Mouse (Mus musculus): ENCODE data around the gene Nprl3. TPM values are rescaled to one million over a fixed set of nuclear protein-coding genes. Genes with fewer than 3 reads are reported as not detected.
"Not testable (repeated sequence)": the region's sequence is repeated elsewhere in the genome, so short reads cannot be mapped to it uniquely, and the experiment has no call there.

Nprl3 gene
- total RNA-seq, 2 experiments from 2014 or later: 55.9 to 60.0 TPM

DNA sequence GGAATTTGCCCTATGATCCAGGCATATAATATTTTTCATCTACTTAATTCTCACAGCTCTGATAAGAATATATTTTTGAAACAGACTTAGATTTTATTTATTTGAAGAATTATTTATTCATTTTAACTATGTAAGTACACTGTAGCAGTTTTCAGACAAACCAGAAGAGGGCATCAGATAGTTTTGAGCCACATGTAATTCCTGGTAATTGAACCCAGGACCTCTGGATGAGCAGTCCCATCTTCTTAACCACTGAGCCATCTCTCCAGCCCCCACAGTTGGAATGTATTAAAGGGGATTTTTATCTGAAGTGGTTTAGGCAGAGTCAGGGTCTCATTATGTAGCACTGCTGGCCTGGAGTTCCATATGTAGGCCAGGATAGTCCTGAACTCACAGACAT is 18.4 kb upstream of the Nprl3 start:
- DNase-seq (ENCODE audit: extremely low spot score in 1 of 2, low spot score in 2 of 2): not testable (repeated sequence)
- intact Hi-C loops (cut with DNase I): loop anchor here (5.0 kb wide), 1 partner anchor 104 kb away; no protein-coding TSS in a partner anchor

DNA sequence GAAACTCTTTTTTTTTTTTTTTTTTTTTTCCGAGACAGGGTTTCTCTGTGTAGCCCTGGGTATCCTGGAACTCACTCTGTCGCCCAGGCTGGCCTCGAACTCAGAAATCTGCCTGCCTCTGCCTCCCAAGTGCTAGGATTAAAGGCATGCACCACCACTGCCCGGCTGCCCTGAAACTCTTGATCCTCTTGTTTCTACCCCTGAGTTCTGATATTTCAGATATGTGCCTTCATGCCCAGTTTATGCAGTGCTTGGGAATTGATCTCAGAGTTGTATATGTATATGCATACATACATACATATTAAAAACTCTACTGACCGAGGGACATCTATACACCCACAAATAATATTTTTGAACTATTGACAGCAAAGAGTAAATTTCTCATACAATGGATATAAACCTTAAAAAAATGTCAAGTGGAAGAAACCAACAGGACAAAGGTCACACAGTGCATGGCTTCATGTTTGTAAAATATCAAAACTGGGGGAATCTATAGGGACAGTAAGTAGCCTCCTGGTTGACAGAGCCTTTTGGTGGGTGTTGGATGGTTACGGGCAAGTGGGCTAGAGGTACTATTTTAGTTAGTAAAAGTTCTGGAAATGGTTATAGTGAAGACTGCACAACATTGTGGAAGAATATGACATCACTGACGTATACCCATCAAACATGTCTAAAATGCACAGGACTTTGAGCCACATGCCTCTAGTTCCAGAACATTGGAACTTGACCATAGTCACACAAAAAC is 17.7 kb upstream of the Nprl3 start:
- intact Hi-C loops (cut with DNase I): loop anchor here (5.0 kb wide), 1 partner anchor 103 kb away; no protein-coding TSS in a partner anchor

DNA sequence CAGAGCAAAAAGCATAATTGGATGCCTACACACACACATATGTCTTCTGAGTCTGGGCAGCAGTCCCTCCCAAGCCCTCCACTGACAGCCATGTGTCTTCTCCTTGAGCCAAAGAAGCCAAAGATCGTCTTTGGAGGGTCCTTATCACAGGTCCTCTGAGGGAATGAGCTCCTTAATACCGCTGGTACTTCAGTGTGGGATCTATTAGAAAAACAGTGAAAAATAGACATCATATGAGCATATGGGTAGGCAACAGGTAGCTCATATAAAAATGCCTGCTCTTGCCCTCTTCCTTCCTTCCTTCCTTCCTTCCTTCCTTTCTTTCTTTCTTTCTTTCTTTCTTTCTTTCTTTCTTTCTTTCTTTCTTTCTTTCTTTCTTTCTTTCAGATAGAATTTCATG is 17.1 kb upstream of the Nprl3 start:
- intact Hi-C loops (cut with DNase I): not testable (repeated sequence)

More for the DNA sequence above, 17.7 kb upstream of the Nprl3 start:
- no peak for DNase-seq (ENCODE audit: extremely low spot score in 1 of 2, low spot score in 2 of 2)

DNA sequence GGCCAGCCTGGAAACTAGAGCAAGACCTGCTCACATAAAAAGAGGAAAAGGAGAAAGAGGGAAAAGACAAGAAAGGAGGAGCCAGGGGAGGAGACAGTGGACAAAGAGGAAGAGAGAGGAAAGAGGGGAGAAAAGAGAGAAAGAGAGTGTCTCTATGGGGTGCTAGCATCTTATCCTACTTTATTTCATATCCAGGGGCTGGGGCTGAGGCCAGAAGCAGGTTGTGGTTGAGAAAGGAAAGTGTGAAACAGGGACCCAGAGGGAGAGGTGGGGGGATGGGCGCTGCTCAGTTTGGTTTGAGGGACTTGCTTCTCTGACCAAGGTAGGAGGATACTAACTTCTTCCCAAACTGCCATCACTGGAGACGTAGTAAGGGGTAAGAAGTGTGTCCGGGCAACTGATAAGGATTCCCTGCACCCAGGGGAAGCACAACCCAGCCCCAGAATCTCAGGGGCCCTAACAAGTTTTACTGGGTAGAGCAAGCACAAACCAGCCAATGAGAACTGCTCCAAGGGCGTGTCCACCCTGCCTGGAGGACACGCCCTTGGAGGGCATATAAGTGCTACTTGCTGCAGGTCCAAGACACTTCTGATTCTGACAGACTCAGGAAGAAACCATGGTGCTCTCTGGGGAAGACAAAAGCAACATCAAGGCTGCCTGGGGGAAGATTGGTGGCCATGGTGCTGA is 15.7 kb upstream of the Nprl3 start, which contains the start of gene Hba-a1:
Gene Hba-a1, plus strand, starts transcription at position 421 of the 687 bp plus-strand sequence.
- DNase-seq (ENCODE audit: extremely low spot score in 1 of 2, low spot score in 2 of 2); intact Hi-C loops (cut with DNase I): not testable (repeated sequence)

More for the DNA sequence above, 17.1 kb upstream of the Nprl3 start:
- not testable (repeated sequence) for DNase-seq (ENCODE audit: extremely low spot score in 1 of 2, low spot score in 2 of 2)

DNA sequence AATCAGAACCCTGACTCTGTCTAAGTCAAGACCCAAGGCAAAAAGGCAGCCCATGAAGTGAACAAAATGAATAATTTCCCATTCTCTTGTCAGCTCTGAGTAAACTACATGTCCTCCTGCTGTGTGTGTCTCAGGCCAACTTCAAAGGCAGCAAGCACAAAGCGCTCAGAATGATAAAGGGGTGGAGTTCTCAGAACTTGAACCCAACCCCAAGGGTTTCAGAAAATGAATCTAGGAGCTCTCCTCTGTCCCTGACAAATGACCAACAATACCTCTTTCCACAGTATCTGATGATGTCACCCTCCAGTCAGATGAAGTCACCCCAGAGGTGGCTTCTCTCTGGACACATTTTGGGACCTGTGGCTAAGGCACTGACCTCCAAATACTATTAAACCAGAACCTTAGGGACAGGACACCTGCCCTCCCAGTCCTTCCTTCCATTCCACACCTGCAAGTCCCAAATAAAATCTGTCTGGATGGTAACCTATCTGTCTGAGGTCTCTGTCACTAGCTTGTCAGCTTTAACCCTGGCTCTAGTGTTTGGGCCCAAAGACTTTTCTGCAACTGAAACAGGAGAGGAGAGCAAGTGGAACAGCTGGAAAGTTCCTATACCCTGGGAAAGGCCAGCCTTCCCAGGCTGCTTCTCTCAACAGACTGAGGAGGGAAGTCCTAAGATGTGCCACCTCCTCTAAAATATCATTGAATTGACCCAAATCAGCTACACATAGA is 14.1 kb upstream of the Nprl3 start:
- no peak for DNase-seq (ENCODE audit: extremely low spot score in 1 of 2, low spot score in 2 of 2)
- intact Hi-C loops (cut with DNase I): no loop called here

DNA sequence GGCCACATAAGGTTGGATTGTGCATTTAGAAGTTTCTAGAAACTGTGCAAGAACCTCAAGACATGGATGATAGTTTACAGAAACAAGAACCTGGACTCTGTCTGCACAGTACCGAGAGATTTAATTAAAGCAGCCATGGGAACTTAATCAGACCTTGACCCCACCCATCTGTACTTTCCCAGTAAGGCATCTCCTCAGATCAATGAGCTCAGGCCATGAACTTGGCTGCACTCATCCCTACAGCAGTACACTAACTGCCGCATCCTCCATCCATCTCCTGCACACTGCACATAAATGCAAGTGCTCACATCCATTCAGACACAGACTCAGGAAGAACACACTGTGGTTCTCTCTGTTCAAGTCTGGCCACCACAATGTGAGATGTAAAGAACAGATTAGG is 13.1 kb upstream of the Nprl3 start:
- DNase-seq (ENCODE audit: extremely low spot score in 1 of 2, low spot score in 2 of 2): no peak
- intact Hi-C loops (cut with DNase I): no loop called here

DNA sequence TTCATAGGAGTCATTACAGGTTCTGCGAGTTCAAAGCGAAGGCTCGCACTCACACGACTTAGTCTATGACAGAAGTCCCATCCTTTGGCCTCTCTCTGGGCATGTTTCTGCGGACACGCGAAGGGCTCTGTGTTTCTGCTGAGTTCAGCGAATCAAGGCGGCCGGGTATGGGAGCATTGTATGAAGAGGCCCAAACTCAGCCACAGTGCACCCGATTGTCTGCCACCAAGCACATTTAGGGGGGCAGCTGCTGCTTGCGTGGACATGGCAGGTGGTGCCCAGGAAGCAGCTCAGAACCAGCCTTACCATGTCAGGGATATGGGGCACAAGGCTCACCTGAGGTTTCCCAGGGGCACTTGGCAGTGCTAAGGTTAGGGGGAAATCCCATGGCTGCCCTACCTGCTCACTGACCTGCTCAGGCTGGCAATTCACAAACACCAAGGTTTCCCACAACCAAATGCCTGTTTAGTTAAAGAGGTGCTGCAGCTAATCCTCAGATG is 11.0 kb upstream of the Nprl3 start:
- intact Hi-C loops (cut with DNase I): no loop called here
- no peak for DNase-seq (ENCODE audit: extremely low spot score in 1 of 2, low spot score in 2 of 2)

DNA sequence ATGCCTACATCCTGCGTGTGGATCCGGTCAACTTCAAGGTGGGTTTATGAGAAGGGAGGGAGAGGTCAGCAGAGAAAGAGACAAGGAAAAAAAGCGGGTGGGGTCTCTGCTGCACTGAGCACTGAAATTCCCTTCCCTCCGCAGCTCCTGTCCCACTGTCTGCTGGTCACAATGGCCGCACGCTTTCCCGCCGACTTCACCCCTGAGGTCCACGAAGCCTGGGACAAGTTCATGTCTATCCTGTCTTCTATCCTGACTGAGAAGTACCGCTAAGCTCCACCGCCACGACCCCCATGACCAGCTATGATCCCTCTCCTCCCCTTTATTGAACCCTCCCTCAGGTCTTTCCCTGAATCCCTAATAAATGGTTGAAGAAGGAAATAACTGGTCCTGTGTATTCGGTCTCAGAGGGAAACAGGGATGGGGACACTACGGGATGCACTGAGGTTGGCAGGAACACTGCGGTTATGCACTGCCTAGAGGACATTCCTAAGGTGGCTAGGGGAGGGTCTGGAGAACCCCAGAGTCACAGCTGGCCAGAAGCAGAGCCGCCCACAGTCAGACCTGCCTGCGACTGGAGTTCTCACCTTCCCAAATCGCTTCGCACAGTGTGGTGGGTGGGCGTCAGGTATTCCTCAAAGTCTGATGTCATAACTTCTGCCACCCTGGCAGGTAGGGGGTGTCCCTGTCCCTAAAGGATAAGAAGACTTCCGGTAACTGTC is 10.4 kb upstream of the Nprl3 start:
- intact Hi-C loops (cut with DNase I): no loop called here

DNA sequence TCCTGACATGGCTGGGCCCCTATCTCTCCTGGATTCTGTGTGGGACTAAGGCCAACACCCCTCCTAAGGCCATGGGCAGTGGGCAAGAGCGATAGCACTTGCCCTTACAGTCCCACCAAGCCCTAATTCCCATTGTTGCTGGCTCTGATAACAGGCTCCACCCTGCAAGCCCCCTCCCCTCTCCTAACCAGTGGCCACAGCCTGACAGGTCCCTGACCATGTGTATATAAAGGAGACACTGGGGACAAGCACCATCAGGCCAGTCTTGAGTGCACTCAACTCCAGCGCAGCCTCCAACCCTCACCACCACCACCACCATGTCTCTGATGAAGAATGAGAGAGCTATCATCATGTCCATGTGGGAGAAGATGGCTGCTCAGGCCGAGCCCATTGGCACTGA is 8.8 kb upstream of the Nprl3 start, which contains the start of gene Hba-x:
Gene Hba-x, plus strand, starts transcription at position 54 of the 400 bp plus-strand sequence.
- no peak for DNase-seq (ENCODE audit: extremely low spot score in 1 of 2, low spot score in 2 of 2)
- intact Hi-C loops (cut with DNase I): no loop called here

More for the DNA sequence above, 10.4 kb upstream of the Nprl3 start:
- DNase-seq (ENCODE audit: extremely low spot score in 1 of 2, low spot score in 2 of 2): no peak

DNA sequence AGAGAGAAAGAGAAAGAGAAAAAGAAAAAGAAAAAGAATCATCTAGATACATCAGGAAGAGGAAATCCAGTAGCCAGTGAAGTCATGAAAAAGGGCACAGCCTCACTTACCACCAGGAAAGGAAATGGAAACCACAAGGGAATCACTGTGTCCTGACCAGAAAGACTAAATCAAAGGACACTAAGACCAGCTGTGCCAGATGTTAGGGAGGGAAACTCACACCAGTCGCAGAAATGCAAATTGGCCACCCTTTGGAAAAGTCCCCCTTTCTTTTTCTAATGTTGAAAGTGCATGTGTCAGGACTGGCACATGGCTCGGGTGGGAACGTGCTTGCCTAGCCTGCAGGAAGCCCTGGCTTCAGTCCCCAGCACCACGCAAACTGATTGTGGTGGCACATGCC is 3.7 kb upstream of the Nprl3 start:
- intact Hi-C loops (cut with DNase I): no loop called here
- DNase-seq (ENCODE audit: extremely low spot score in 1 of 2, low spot score in 2 of 2): no peak

DNA sequence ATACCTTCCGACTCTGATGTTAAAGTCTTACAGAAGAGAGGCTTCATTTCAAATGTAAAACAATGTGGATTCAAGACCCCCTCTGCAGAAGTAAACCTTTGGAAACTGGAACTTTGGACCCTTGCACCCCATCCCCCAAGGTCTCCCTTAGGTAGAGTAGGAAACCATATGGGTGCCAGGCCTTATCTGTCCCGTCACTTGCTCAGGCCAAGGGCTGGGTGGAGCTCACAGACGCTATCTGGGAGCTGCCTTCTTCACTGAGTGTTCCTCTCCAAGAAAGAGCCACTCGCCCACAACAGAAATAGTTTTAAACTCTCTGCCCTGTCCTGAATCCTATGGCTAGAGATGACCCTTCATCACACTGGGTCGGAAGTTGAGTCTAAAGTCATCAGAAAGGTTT is 1.4 kb upstream of the Nprl3 start:
- DNase-seq (ENCODE audit: extremely low spot score in 1 of 2, low spot score in 2 of 2): no peak

DNA sequence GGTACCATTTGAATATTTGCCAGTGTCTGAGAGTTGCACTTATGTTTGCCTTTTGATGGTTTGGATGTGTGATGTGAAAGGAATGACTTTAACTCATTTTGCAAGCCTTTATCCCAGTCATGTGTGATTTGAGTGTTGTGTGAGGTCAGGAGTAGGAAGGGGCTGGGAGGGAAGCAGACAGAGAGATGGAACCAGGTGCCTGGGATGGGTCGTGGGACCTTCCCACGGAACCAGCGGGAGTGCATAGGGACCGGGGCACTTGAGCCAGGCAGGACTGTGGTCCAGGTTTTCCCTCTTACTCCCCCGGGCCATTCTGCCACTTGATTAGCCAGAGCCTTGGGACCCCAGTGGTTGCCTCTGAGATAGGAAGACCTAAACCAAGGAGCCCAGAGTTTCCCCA is 457 bp upstream of the Nprl3 start:
- intact Hi-C loops (cut with DNase I): no loop called here
- DNase-seq (ENCODE audit: extremely low spot score in 1 of 2, low spot score in 2 of 2): peak in 1 of 2 experiments; percentile 30

More for the DNA sequence above, 1.4 kb upstream of the Nprl3 start:
- intact Hi-C loops (cut with DNase I): no loop called here

DNA sequence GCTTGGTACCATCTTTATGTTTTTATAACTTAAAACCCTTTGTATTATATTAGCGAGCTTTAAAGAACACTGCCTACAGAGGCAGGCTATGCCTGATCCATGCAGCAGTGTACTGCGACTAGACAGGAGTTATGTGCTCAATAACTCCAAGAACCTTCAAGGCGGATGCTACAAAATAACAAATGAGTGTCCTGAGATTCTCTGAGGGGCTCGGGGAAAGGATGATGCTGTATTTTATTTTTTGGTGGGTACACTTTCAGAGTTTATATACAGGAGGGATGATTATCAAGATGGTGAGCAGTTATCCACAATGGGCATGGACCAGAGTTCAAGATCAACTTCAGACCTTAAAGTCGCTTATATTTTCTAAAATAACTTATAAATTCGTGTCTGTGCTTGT is 731 bp downstream of the Nprl3 start:
- intact Hi-C loops (cut with DNase I): no loop called here
- DNase-seq (ENCODE audit: extremely low spot score in 1 of 2, low spot score in 2 of 2): no peak

DNA sequence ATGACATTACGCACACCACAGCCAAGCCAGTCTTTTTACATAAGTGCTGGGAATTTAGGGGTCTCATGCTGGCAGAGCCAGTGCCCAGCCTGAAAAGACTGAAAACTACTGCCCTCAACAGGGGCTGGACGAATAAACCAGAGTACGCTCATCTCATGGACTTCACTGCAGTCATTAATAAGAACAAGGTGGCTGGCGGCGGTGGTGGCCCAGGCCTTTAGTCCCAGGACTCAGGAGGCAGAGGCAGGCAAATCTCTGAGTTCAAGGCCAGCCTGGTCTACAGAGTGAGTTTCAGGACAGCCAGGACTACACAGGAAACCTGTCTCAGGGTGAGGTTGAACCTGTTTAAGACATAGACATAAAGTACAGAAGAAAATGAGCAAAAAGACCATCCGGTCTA is 1.3 kb downstream of the Nprl3 start:
- no peak for DNase-seq (ENCODE audit: extremely low spot score in 1 of 2, low spot score in 2 of 2)
- intact Hi-C loops (cut with DNase I): no loop called here

DNA sequence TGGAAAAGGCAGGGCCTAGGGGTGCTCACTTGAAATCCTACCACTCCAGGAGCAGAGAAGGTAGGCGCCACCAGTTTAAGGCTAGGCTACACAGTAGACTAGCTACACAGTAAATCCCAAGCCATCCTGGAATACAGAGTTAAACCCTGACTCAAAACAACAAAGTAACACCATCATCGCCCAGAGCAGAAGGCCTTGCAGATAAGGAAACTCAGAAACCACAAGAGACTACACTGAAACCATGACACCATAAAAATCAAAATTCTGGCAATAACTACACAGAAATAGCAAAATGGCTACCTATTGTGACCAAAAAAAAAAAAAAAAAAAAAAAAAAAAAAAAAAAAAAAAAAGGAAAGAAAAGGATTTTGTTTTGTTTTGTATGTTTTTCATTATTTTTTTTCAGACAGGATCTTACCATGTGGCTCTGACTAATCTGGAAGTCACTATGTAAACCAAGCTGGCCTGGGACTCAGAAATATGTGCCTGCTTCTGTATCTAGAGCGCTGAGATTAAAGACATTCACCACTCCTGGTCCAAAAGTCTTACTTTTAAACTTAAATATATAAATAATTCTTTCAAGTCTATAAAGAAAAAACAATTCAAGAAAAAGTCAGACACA is 2.3 kb downstream of the Nprl3 start:
- DNase-seq (ENCODE audit: extremely low spot score in 1 of 2, low spot score in 2 of 2): no peak
- intact Hi-C loops (cut with DNase I): no loop called here

DNA sequence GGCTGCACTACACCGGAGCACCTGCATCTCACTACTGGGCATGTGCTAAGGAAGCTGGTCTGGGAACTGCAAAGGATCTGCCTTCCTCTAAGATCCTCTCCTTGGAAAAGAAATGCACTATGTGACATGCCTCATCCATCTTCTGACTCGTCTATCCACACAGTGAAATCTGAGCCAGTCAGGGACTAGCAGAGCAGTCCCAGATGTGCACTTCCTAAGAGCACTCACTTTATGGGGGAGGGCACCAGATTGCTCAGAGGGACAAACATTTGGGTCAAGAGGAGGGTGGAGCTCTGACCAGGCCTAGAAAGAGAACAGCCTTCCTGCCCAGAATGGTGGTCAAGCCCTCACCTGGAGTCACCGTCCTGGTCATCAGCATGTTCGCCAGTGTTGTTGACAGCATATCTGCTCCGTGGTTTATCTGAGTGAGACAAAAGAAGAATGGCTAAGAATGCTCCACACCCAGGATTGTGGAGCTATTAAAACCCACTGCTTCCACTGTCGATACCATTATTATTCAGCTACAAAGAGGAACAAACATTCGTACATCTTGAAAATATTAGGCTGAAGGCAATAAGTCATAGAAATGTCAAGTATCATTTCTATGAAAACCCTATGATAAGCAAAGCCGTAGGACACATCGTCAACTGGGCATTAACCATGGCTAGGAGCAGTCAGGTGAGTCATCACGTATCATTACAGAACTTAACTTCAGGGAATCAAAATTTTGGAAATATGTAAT is 4.7 kb downstream of the Nprl3 start:
- intact Hi-C loops (cut with DNase I): no loop called here
- DNase-seq (ENCODE audit: extremely low spot score in 1 of 2, low spot score in 2 of 2): no peak

DNA sequence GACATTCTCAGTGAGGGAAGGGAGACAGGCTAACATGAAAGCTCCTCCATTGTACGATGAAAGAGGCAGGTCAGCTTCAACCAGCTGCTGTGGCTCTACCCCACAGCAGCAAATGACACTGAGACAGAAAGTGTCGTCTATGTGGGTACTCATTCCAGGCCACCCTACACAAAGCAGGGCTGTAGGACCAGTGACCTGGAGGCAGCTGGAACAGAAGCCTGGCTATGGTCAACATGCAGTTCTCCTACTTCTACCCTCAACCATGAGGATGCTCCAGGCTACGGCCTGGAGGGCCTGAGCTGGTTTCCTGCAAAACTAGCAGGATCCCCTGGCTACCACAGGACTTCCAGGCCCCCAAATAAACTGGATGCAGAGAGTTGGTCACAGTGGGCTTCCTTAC is 10.9 kb downstream of the Nprl3 start:
- intact Hi-C loops (cut with DNase I): no loop called here
- DNase-seq (ENCODE audit: extremely low spot score in 1 of 2, low spot score in 2 of 2): no peak

DNA sequence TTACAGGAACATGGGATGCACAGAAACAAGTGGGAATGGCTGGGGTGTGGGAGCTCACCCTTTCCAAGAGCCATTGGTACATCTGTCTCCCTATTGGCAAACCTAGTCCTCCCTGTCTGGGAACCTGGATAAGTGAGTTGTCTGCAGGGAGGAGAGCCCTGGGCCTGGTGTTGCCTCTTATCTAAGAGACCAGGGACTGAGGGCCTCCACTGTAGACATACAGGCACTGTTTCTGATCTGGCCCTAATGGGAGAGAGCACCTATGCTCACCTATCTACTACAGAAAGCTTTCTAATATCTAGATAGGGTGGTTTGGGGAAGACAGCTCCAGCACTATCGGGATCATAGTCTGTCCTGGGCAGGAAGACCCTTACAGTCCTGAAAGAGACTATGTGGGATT is 11.4 kb downstream of the Nprl3 start:
- intact Hi-C loops (cut with DNase I): no loop called here
- DNase-seq (ENCODE audit: extremely low spot score in 1 of 2, low spot score in 2 of 2): no peak

Data from left cerebral cortex, postnatal 10 days (tissue).